Mouse (Mus musculus) embryonic facial prominence, embryonic 13.5 days (tissue): ENCODE results near the gene Prodh2. TPM values are rescaled to one million over a fixed set of nuclear protein-coding genes. Genes with fewer than 3 reads are reported as not detected.
"Not testable (repeated sequence)": the region's sequence is repeated elsewhere in the genome, so short reads cannot be mapped to it uniquely, and the experiment has no call there.

Experiments
- ATAC-seq: fragments of 200-750 bp; cut with Nextera tagmentation; 2 replicates; pipeline ENCODE4 v1.8.0; 2017; ENCODE audit warnings: low read depth; ENCODE audit not compliant: insufficient number of reproducible peaks, insufficient read depth, low FRiP score, low TSS enrichment
- H3K27ac ChIP-seq: fragments of 300-500 bp; sonication (generic); 2 replicates; pipeline ENCODE4 v1.5.1; 2015; ENCODE audit warnings: moderate library complexity, mild to moderate bottlenecking, inconsistent platforms
- H3K27me3 ChIP-seq: fragments of 300-500 bp; sonication (generic); 2 replicates; pipeline ENCODE4 v1.6.1; 2015; ENCODE audit warnings: mild to moderate bottlenecking, inconsistent platforms
- H3K36me3 ChIP-seq: fragments of 300-500 bp; sonication (generic); 2 replicates; pipeline ENCODE4 v1.6.1; 2015; ENCODE audit warnings: mild to moderate bottlenecking, inconsistent platforms
- H3K4me1 ChIP-seq: fragments of 300-500 bp; sonication (generic); 2 replicates; pipeline ENCODE4 v1.6.1; 2015; ENCODE audit warnings: inconsistent platforms
- H3K4me2 ChIP-seq: fragments of 300-500 bp; sonication (generic); 2 replicates; pipeline ENCODE4 v1.6.1; 2015; ENCODE audit warnings: moderate library complexity, mild to moderate bottlenecking, inconsistent platforms
- H3K4me3 ChIP-seq: fragments of 300-500 bp; sonication (generic); 2 replicates; pipeline ENCODE4 v1.5.1; 2015; ENCODE audit warnings: mild to moderate bottlenecking, inconsistent platforms
- H3K9ac ChIP-seq: fragments of 300-500 bp; sonication (generic); 2 replicates; pipeline ENCODE4 v1.6.1; 2015; ENCODE audit warnings: mild to moderate bottlenecking, inconsistent platforms
- H3K9me3 ChIP-seq: fragments of 300-500 bp; sonication (generic); 2 replicates; pipeline ENCODE4 v1.6.1; 2016; ENCODE audit warnings: inconsistent platforms
- WGBS: fragments of 180-500 bp; shearing (Covaris S2); methylation state at CpG from one replicate; pipeline ENCODE4 v1.1.7; 2015; ENCODE audit warnings: mixed read lengths; 5-methylcytosine and 5-hydroxymethylcytosine counted together
- polyA plus RNA-seq: library from polyadenylated mRNA; unstranded; fragments of >200 nt; fragmentation: Nextera tagmentation; extraction: Ambion mirVana; gene quantifications from 2 replicates; pipeline ENCODE4 v1.2.1, GENCODE M21; 2015

Prodh2 gene
- polyA plus RNA-seq, 1 experiment from 2014 or later, result not detected

DNA sequence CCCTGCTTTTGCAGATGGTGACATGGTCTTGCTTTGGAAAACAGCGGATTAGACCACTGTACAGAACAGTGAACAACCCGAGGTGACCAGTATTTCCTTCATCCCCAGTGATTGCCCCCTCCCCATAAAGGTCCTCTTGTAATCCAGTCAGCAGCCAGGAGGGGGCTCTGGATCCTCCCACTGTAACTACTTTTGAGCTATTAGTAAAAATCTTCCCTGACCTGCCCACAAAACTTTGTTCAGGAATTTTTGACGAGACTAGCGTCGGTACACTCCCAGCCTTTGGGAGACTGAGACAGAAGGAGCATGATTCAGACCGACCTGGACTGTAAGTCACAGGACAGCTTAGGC lies 2.5 kb upstream of the Prodh2 start:
- Histone ChIP-seq H3K4me1 (0 out of 2 replicates have a peak, but pooled peaks cover 3% of the 10 kb centered on the region), H3K36me3 (no peaks in the 10 kb centered on the region), H3K4me3 (no peak overlapping the region), H3K9ac (no peak overlapping the region), H3K27me3 (peaks cover 14% of the 10 kb centered on the region), H3K4me2 (peak overlapping the region; percentile 34), H3K9me3 (no peaks in the 10 kb centered on the region), H3K27ac (no peak overlapping the region)
- WGBS, result 17% methylated on average over 6 of the region's 6 CpGs
- ATAC-seq, result no peak

DNA sequence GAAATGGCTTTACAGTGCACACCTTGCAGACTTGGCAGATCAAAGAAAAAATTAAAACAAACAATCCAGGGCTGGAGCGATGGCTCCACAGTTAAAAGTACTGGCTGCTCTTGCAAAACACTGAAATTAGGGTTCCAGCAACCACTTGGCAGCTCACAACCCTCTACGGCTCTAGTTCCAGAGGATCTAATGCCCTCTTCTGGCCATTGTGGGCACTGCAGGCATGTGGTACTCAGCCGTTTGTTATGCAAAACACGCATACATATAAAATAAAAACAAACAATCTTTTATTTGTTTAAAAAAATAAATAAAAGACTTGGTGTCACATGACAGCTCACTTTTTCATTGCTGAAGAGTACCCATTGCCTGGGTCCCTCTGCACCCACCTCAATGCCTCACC lies 657 bp upstream of the Prodh2 start:
- WGBS, result 18% methylated on average over 4 of the region's 4 CpGs
- Histone ChIP-seq H3K4me3 (no peak overlapping the region), H3K27me3 (peaks cover 14% of the 10 kb centered on the region), H3K4me2 (no peak overlapping the region), H3K27ac (no peak overlapping the region), H3K9ac (no peak overlapping the region), H3K9me3 (no peaks in the 10 kb centered on the region), H3K4me1 (0 out of 2 replicates have a peak, but pooled peaks cover 3% of the 10 kb centered on the region), H3K36me3 (no peaks in the 10 kb centered on the region)
- ATAC-seq, result no peak

DNA sequence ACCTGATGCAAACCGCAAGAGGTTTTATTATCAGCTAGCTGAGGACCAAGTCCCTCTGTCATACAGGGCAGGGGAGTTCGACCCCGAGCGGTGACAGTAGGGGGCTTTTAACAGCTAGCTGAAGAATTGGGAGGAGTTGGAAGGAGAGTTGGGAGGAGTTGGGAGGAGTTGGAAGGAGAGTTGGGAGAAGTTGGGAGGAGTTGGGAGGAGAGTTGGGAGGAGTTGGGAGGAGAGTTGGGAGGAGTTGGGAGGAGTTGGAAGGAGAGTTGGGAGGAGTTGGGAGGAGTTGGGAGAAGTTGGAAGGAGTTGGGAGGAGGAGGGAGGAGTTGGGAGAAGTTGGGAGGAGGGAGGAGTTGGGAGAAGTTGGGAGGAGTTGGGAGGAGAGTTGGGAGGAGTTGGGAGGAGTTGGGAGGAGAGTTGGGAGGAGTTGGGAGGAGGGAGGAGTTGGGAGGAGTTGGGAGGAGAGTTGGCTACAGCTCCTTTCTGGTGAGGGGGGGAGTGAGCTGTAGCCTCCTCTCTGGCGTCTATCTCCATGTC lies 2.2 kb downstream of the Prodh2 start:
- not testable (repeated sequence) for H3K4me3 ChIP-seq, H3K9me3 ChIP-seq, H3K36me3 ChIP-seq, H3K27me3 ChIP-seq, H3K4me2 ChIP-seq, ATAC-seq, H3K4me1 ChIP-seq, H3K9ac ChIP-seq, H3K27ac ChIP-seq
- 51% methylated on average over 5 of the region's 5 CpGs for WGBS

DNA sequence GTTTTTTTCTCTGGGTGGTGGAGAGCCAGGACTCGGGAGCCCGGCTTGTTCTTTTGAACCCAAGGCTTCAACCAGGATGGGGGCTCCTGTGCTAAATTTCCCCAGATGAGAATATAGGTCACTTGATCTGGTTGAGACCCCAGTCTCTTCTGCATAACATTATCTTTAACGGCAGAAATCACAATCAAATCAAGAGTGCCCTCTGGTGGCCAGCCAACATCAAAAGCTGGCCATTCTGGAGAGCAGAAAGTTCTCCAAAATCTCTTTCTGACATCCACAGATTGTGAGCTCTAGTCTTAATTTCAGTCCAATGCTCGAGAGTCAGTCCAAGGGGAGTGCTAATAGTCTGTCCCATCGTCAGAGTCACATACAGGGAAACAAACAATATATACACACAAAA lies 7.7 kb downstream of the Prodh2 start:
- not testable (repeated sequence) for H3K4me1 ChIP-seq, H3K9ac ChIP-seq, ATAC-seq, H3K36me3 ChIP-seq, H3K27me3 ChIP-seq, H3K9me3 ChIP-seq, H3K4me3 ChIP-seq, H3K27ac ChIP-seq, H3K4me2 ChIP-seq
- WGBS, result 71% methylated on average over 5 of the region's 5 CpGs

DNA sequence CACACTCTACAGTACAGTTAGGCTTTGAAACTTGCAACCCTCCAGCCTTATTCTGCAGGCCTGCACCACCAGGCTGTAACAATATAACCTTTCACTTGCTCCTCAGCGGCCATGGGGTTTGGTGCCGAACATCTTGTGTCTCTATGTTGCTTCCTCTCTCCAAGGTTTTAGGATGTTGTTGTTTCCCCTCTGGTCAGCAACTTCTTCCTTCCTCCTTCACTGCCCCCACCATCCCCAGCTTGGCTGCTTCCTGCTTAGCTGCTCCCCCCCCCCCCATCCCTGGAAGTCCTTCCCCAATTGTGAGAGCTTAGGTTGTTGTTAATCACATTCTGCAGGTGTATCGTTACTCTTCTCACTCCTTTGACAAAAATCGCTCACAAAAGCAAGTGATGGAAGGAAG lies 14.6 kb downstream of the Prodh2 start:
- Histone ChIP-seq H3K4me2 (no peak overlapping the region), H3K9ac (no peak overlapping the region), H3K4me1 (no peaks in the 10 kb centered on the region), H3K9me3 (no peaks in the 10 kb centered on the region), H3K4me3 (no peak overlapping the region), H3K27me3 (no peaks in the 10 kb centered on the region), H3K36me3 (no peaks in the 10 kb centered on the region), H3K27ac (no peak overlapping the region)
- WGBS, result 64% methylated on average over 4 of the region's 4 CpGs
- no peak for ATAC-seq

DNA sequence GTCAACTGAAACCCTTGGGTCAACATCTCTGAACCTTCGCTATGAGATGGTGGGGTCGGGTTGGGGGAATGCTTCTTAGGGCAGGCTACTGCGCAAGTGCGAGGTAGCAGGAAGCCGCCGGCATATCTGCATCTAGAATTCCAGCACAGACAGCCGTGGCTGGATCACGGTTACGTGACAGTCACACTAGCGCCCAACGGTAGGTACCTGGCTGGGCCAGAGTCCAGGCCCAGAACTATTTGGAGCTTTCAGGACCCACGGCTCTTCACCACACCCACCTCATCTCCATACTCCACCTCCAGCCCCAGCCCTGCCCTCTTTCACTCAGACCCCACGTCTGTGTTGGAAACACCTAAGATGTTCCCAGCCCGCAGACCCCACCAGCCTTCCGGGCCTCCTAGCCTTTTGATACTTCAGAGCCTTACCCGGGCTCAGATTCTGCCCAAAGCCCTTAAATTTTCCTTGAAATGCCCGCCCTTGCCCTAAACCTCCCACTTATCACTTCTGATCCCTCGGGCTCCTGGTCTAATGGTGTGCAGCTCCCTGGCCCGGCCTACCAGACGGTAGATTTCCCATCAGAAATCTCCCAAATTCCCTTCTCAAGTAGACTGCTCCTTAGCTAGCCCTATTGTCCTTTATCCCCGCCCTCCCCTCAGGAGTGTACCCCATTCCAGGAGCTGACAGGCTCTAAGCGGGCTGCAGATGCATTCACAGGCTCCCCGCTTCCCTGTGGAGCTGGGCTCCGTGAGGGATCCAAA lies 21.8 kb downstream of the Prodh2 start:
- no peak overlapping the region for H3K4me2 ChIP-seq
- H3K9me3 ChIP-seq, result no peaks in the 10 kb centered on the region
- no peaks in the 10 kb centered on the region for H3K4me1 ChIP-seq
- no peaks in the 10 kb centered on the region for H3K36me3 ChIP-seq
- WGBS, result 54% methylated on average over 24 of the region's 24 CpGs
- H3K27ac ChIP-seq, result no peak overlapping the region
- H3K9ac ChIP-seq, result no peak overlapping the region
- no peak overlapping the region for H3K4me3 ChIP-seq
- H3K27me3 ChIP-seq, result no peaks in the 10 kb centered on the region
- ATAC-seq, result no peak

DNA sequence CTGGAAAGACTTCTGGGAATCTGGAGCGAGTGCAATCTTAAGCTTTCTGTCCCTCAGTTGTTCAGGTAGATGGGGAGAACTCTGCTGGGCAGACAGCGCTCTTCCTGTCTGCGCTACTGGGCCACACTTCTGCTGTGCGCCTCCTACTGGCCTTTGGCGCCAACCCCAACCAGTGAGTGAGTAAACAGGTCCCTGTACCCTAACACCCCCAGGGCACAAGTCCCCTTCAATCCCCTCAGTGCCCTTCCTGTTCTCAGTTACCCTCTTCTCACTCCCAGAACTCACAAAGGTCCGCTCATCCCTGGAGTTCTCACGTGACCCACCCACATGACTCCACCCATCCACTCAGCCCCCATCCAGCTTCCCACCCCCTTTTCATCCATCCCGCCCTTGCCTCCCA lies 24.9 kb downstream of the Prodh2 start:
- Histone ChIP-seq H3K36me3 (peaks cover 10% of the 10 kb centered on the region), H3K4me3 (no peak overlapping the region), H3K4me1 (0 out of 2 replicates have a peak, but pooled peaks cover 3% of the 10 kb centered on the region), H3K9ac (no peak overlapping the region; the same call in 1 of the 2 replicates), H3K27ac (no peak overlapping the region), H3K27me3 (no peaks in the 10 kb centered on the region), H3K9me3 (no peaks in the 10 kb centered on the region), H3K4me2 (no peak overlapping the region)
- 30% methylated on average over 8 of the region's 8 CpGs for WGBS
- no peak for ATAC-seq

DNA sequence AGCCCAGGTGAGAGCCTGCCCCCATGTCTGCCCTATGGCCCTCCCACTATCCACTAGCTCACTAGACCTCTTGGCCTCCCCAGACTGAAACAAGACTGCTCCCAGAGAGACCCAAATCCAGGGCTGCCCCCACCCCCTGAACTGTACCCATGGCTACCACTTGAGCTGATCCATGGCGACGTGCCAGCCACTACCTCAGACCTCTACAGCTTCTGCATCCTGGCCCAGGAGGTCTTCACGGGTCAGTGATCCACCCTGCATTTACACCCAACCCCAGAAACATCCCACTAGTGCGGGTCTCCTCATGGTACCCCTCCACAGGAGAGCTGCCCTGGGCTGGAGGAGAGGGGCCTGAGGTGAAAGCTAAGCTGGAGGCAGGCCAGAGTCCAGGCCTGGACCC lies 27.0 kb downstream of the Prodh2 start:
- Histone ChIP-seq H3K36me3 (peaks cover 30% of the 10 kb centered on the region), H3K4me3 (no peak overlapping the region), H3K9me3 (no peaks in the 10 kb centered on the region), H3K4me1 (0 out of 2 replicates have a peak, but pooled peaks cover 3% of the 10 kb centered on the region), H3K27ac (no peak overlapping the region), H3K27me3 (no peaks in the 10 kb centered on the region), H3K4me2 (no peak overlapping the region), H3K9ac (no peak overlapping the region)
- no peak for ATAC-seq
- 76% methylated on average over 4 of the region's 4 CpGs for WGBS

DNA sequence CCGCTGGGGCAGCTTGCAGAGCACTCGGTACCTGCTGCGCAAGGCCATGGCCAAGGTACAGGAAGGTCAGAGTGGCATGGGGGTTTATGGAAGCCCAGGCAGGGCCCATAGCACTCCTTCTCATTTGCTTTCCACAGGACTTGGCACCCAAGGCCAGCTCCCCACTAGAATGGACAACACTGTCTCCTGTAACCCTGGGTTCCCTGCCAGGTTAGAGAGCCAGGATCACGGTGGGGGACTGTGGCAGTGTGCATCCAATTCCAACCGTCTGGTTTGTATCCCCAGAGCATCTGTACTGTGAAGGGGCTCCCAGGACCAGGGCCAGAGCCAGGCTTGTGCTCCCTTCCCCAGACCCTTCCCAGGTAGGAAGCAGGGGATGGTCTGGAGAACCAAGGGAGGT lies 27.4 kb downstream of the Prodh2 start:
- H3K9me3 ChIP-seq, result no peaks in the 10 kb centered on the region
- WGBS, result 67% methylated on average over 5 of the region's 5 CpGs
- no peak for ATAC-seq
- H3K4me2 ChIP-seq, result no peak overlapping the region
- peaks cover 35% of the 10 kb centered on the region for H3K36me3 ChIP-seq
- 0 out of 2 replicates have a peak overlapping the region, but pooled peaks have one; percentile 11 for H3K27ac ChIP-seq
- no peak overlapping the region for H3K4me3 ChIP-seq
- H3K9ac ChIP-seq, result no peak overlapping the region
- H3K27me3 ChIP-seq, result no peaks in the 10 kb centered on the region
- peaks cover 6% of the 10 kb centered on the region for H3K4me1 ChIP-seq

DNA sequence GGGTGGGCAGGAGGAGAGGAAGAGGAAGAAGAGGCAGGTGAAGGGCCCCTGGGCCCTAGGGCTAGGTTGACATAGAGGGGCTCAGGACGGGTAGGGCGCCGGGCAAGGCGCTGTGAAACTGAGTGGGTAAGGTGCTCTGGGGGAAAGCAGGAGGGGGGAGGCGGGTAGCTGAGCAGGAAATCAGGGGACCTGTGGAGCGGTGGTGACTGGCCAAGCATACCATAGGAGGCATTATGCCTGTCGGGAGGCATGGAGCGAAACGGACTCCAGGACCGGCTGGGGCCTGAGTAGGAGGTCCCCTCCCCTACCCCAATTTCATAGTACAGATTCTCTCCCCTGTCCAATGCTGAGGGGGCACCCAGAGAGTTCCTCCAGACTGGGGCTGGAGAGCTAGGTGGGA lies 29.4 kb downstream of the Prodh2 start:
- Histone ChIP-seq H3K27me3 (no peaks in the 10 kb centered on the region), H3K4me2 (no peak overlapping the region), H3K9ac (no peak overlapping the region), H3K36me3 (peaks cover 54% of the 10 kb centered on the region), H3K4me1 (peaks cover 20% of the 10 kb centered on the region), H3K27ac (no peak overlapping the region), H3K4me3 (no peak overlapping the region), H3K9me3 (no peaks in the 10 kb centered on the region)
- 88% methylated on average over 10 of the region's 10 CpGs for WGBS
- ATAC-seq, result no peak

DNA sequence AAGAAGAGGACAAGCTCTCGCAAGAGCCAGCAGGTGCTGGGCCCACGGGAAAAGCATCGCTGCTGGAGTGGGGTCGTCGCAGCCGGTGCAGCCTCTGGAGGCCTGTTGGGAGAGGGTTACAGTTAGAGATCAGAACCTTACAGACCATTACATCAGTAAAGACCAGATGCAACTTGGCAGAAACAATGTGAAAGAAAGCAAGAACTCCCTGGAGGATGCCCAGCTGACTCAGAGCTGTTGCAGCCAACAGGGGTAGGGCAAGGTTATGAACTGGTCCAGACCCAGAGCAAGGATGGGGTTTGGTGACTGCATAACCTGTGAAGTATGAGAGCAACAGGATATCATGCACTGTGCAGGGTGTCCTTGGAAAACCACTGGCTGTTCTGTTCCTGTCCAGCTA lies 31.1 kb downstream of the Prodh2 start:
- WGBS, result 83% methylated on average over 6 of the region's 6 CpGs
- H3K9ac ChIP-seq, result no peak overlapping the region
- peaks cover 20% of the 10 kb centered on the region for H3K4me1 ChIP-seq
- H3K27ac ChIP-seq, result no peak overlapping the region
- H3K4me2 ChIP-seq, result no peak overlapping the region
- no peak for ATAC-seq
- peaks cover 70% of the 10 kb centered on the region for H3K36me3 ChIP-seq
- no peaks in the 10 kb centered on the region for H3K9me3 ChIP-seq
- no peak overlapping the region for H3K4me3 ChIP-seq
- no peaks in the 10 kb centered on the region for H3K27me3 ChIP-seq

DNA sequence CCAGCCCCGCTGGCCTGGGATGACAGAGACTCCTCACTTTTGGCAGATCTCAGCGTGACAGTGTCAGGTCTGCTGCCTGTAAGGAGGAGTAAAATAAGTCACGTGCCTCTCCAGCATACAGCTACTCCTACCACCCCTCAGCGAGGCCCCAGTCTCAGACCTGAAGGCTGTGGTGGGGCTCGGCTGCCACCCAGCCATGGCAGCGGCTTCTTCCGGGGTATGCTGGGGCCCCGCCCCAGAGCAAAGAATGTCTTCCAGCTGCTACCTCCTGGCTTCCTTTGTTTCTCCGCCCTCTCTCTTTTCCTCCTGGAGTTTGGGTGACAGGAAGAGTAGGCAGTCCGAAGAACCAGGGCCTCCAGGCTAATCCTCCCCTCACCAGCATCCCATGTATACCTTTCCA lies 32.5 kb downstream of the Prodh2 start:
- peak overlapping the region; percentile 84 for H3K27ac ChIP-seq
- peak overlapping the region; percentile 64 for H3K9ac ChIP-seq
- H3K9me3 ChIP-seq, result no peaks in the 10 kb centered on the region
- peaks cover 84% of the 10 kb centered on the region for H3K36me3 ChIP-seq
- ATAC-seq, result no peak
- WGBS, result 14% methylated on average over 10 of the region's 10 CpGs
- peaks cover 20% of the 10 kb centered on the region for H3K4me1 ChIP-seq
- no peaks in the 10 kb centered on the region for H3K27me3 ChIP-seq
- peak overlapping the region; percentile 27 for H3K4me3 ChIP-seq
- peak overlapping the region; percentile 53 for H3K4me2 ChIP-seq
